Mouse (Mus musculus) liver, embryonic 11.5 days (tissue): ENCODE data around the gene Apba2. TPM values are rescaled to one million over a fixed set of nuclear protein-coding genes. Genes with fewer than 3 reads are reported as not detected.

Experiments
- ATAC-seq: fragments of 200-750 bp; cut with Nextera tagmentation; replicated peaks from 2 replicates; pipeline ENCODE4 v1.8.0; 2017; ENCODE audit warnings: moderate number of reproducible peaks, mild to moderate bottlenecking, moderate TSS enrichment, moderate library complexity; ENCODE audit not compliant: low FRiP score
- DNase-seq: peaks from one replicate; pipeline ENCODE4 v3.0.0-alpha.2; 2017; ENCODE audit warnings: low spot score
- H3K27ac ChIP-seq: fragments of 300-500 bp; sonication (generic); 2 replicates; pipeline ENCODE4 v1.5.1; 2014; ENCODE audit warnings: mild to moderate bottlenecking, low read depth, low read length, control low read depth
- H3K27me3 ChIP-seq: fragments of 300-500 bp; sonication (generic); replicated peaks from 2 replicates; pipeline ENCODE4 v1.6.1; 2014; ENCODE audit warnings: low read length, mixed read lengths; ENCODE audit not compliant: control insufficient read depth, insufficient read depth
- H3K36me3 ChIP-seq: fragments of 300-500 bp; sonication (generic); 2 replicates; pipeline ENCODE4 v1.6.1; 2014; ENCODE audit warnings: mild to moderate bottlenecking, low read length, moderate library complexity, mixed read lengths; ENCODE audit not compliant: control insufficient read depth, insufficient read depth
- H3K4me1 ChIP-seq: fragments of 300-500 bp; sonication (generic); replicated peaks from 2 replicates; pipeline ENCODE4 v1.6.1; 2014; ENCODE audit warnings: low read length, mixed read lengths; ENCODE audit not compliant: control insufficient read depth, insufficient read depth
- H3K4me2 ChIP-seq: fragments of 300-500 bp; sonication (generic); 2 replicates; pipeline ENCODE4 v1.6.1; 2014; ENCODE audit warnings: mild to moderate bottlenecking, control low read depth, moderate library complexity
- H3K4me3 ChIP-seq: fragments of 300-500 bp; sonication (generic); 2 replicates; pipeline ENCODE4 v1.5.1; 2014; ENCODE audit warnings: low read depth, low read length, control low read depth
- H3K9ac ChIP-seq: fragments of 300-500 bp; sonication (generic); 2 replicates; pipeline ENCODE4 v1.6.1; 2014; ENCODE audit warnings: low read depth, low read length, control low read depth
- H3K9me3 ChIP-seq: fragments of 300-500 bp; sonication (generic); 2 replicates; pipeline ENCODE4 v1.6.1; 2016; ENCODE audit warnings: low read length, inconsistent platforms, mixed read lengths; ENCODE audit not compliant: control insufficient read depth
- WGBS: fragments of 180-500 bp; shearing (Covaris S2); extraction: QIAGEN DNeasy Blood & Tissue Kit; methylation state at CpG from one replicate; pipeline ENCODE4 v1.1.7; 2014; 5-methylcytosine and 5-hydroxymethylcytosine counted together
- polyA plus RNA-seq: library from polyadenylated mRNA; unstranded; fragments of >200 nt; fragmentation: Nextera tagmentation; extraction: Ambion mirVana; gene quantifications from 2 replicates; pipeline ENCODE4 v1.2.1, GENCODE M21; 2014

Gene Apba2
- polyA plus RNA-seq, 1 experiment from 2014 or later: 0.96 TPM

- Histone ChIP-seq H3K27me3 (no peaks in the 10 kb centered on the region), H3K36me3 (no peaks in the 10 kb centered on the region), H3K4me3 (no peak overlapping the region), H3K9ac (no peak overlapping the region), H3K4me1 (no peaks in the 10 kb centered on the region), H3K9me3 (no peaks in the 10 kb centered on the region), H3K4me2 (no peak overlapping the region), H3K27ac (no peak overlapping the region)
- 90% methylated on average over 4 of the region's 4 CpGs for WGBS
- ATAC-seq: no peak
- no peak for DNase-seq
These were observed 17.6 kb downstream of the Apba2 start for GRCm38 (mm10) chr7:64519091-64519490.

- WGBS: 54% methylated on average over 5 of the region's 5 CpGs
- no peak for DNase-seq
- Histone ChIP-seq H3K4me1 (no peaks in the 10 kb centered on the region), H3K36me3 (no peaks in the 10 kb centered on the region), H3K27ac (no peak overlapping the region), H3K27me3 (no peaks in the 10 kb centered on the region), H3K9me3 (no peaks in the 10 kb centered on the region), H3K4me2 (no peak overlapping the region), H3K9ac (no peak overlapping the region), H3K4me3 (no peak overlapping the region)
- ATAC-seq: no peak
These were observed 18.0 kb downstream of the Apba2 start for GRCm38 (mm10) chr7:64519521-64519920.

- Histone ChIP-seq H3K4me3 (no peak overlapping the region), H3K4me1 (no peaks in the 10 kb centered on the region), H3K27me3 (no peaks in the 10 kb centered on the region), H3K27ac (no peak overlapping the region), H3K36me3 (no peaks in the 10 kb centered on the region), H3K9ac (no peak overlapping the region), H3K4me2 (no peak overlapping the region), H3K9me3 (no peaks in the 10 kb centered on the region)
- WGBS: 74% methylated on average over 5 of the region's 5 CpGs
- ATAC-seq: no peak
- DNase-seq: no peak
These were observed 20.3 kb downstream of the Apba2 start for GRCm38 (mm10) chr7:64521695-64522408.

- no peak overlapping the region for H3K9ac ChIP-seq
- no peaks in the 10 kb centered on the region for H3K27me3 ChIP-seq
- DNase-seq: no peak
- no peak for ATAC-seq
- 75% methylated on average over 1 of the region's 1 CpGs for WGBS
- no peak overlapping the region for H3K4me2 ChIP-seq
- no peaks in the 10 kb centered on the region for H3K36me3 ChIP-seq
- no peak overlapping the region for H3K4me3 ChIP-seq
- no peaks in the 10 kb centered on the region for H3K9me3 ChIP-seq
- no peaks in the 10 kb centered on the region for H3K4me1 ChIP-seq
- H3K27ac ChIP-seq: no peak overlapping the region
These were observed 20.9 kb downstream of the Apba2 start for GRCm38 (mm10) chr7:64522409-64522730.

- Histone ChIP-seq H3K4me2 (no peak overlapping the region), H3K9ac (no peak overlapping the region), H3K9me3 (no peaks in the 10 kb centered on the region), H3K4me1 (no peaks in the 10 kb centered on the region), H3K4me3 (no peak overlapping the region), H3K27ac (no peak overlapping the region), H3K27me3 (no peaks in the 10 kb centered on the region), H3K36me3 (no peaks in the 10 kb centered on the region)
- DNase-seq: no peak
- 82% methylated on average over 1 of the region's 1 CpGs for WGBS
- no peak for ATAC-seq
These were observed 29.8 kb downstream of the Apba2 start for GRCm38 (mm10) chr7:64531297-64531696.

- ATAC-seq (no peak), DNase-seq (no peak)
- Histone ChIP-seq H3K27me3 (no peaks in the 10 kb centered on the region), H3K27ac (no peak overlapping the region), H3K4me3 (no peak overlapping the region), H3K9me3 (no peaks in the 10 kb centered on the region), H3K9ac (no peak overlapping the region), H3K36me3 (no peaks in the 10 kb centered on the region), H3K4me1 (no peaks in the 10 kb centered on the region), H3K4me2 (no peak overlapping the region)
- 83% methylated on average over 6 of the region's 6 CpGs for WGBS
These were observed 31.9 kb downstream of the Apba2 start for GRCm38 (mm10) chr7:64533374-64533773.

- DNase-seq: no peak
- no peak for ATAC-seq
- no peak overlapping the region for H3K27ac ChIP-seq
- no peak overlapping the region for H3K4me2 ChIP-seq
- H3K27me3 ChIP-seq: no peaks in the 10 kb centered on the region
- no peak overlapping the region for H3K9ac ChIP-seq
- H3K9me3 ChIP-seq: no peaks in the 10 kb centered on the region
- no peaks in the 10 kb centered on the region for H3K36me3 ChIP-seq
- WGBS: 71% methylated on average over 2 of the region's 2 CpGs
- no peaks in the 10 kb centered on the region for H3K4me1 ChIP-seq
- no peak overlapping the region for H3K4me3 ChIP-seq
These were observed 33.8 kb downstream of the Apba2 start for GRCm38 (mm10) chr7:64535269-64535668.

GRCm38 (mm10) chr7:64539450-64540148 is 38.1 kb downstream of the Apba2 start:
- H3K27me3 ChIP-seq: no peaks in the 10 kb centered on the region
- 54% methylated on average over 10 of the region's 10 CpGs for WGBS
- no peaks in the 10 kb centered on the region for H3K4me1 ChIP-seq
- no peak overlapping the region for H3K27ac ChIP-seq
- no peak overlapping the region for H3K4me2 ChIP-seq
- ATAC-seq: no peak
- H3K9me3 ChIP-seq: no peaks in the 10 kb centered on the region
- H3K36me3 ChIP-seq: no peaks in the 10 kb centered on the region
- no peak overlapping the region for H3K4me3 ChIP-seq
- H3K9ac ChIP-seq: no peak overlapping the region
- DNase-seq: no peak

- WGBS: 63% methylated on average over 8 of the region's 8 CpGs
- DNase-seq: no peak
- Histone ChIP-seq H3K9me3 (no peaks in the 10 kb centered on the region), H3K27me3 (no peaks in the 10 kb centered on the region), H3K4me3 (no peak overlapping the region), H3K4me2 (no peak overlapping the region), H3K36me3 (no peaks in the 10 kb centered on the region), H3K27ac (no peak overlapping the region), H3K4me1 (no peaks in the 10 kb centered on the region), H3K9ac (no peak overlapping the region)
- ATAC-seq: no peak
These were observed 45.3 kb downstream of the Apba2 start for GRCm38 (mm10) chr7:64546801-64547200.
